Mouse (Mus musculus): ENCODE results near the gene Nek4.

Nek4 gene

DNA sequence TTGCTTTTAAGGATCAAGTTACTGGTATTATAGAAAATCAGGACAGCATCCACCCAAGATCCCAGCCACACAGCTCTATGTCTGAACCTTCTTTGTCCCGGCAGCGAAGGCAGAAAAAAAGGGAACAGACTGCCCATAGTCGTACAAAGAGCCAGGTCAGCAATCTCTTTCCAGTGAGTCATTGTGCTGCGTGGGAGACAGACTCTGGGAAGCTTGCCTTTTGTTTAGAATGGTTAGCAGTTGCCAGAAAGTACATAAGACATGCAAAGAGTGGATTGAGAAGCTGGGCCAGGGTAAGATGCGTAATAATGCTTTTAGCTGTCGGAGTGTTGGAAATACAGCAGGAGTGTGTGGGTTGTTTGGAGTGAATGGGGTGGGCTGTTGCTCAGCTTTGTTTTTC, 23.0 kb downstream of the Nek4 start:
- peak; percentile 19 for DNase-seq

DNA sequence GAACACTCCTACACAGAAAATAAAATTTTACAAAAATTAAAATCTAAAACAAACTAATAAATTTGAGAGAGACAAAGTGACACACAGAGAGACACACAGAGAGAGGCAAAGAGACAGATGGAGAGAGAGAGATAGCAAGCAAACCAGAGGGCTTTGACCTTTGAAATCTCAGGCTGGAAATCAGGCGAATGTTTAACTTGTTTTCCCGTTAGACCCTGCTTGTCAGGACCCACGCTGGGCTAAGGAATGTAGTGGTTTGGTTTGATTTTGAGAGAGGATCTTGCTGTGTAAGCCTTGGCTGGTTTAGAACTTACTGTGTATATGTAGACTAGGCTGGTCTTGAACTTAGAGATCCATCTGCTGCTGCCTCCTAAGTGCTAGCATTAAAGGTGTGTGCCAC, 25.0 kb downstream of the Nek4 start:
- peak; percentile 52 for DNase-seq

GRCm38 (mm10) chr14:30996417-30996816, 45.2 kb downstream of the Nek4 start:
- DNase-seq = no peak

DNA sequence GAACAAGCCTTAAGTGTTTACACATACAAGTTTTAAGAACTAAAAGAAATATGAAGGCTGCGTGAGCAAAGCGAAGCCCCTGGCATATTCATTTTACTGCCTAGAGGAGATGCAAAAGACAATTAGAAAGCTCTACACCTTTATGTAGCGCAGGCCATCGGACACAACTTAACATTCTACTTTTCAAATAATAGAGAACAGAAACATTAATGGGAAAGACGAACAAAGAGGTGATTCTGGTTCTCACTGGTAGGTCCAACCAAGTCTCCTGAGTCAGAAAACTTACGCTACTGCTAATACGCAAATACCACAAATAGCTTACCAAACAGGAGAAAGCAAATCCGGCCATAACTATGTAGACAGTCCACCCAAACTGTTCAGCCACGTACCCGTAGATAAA, 49.2 kb downstream of the Nek4 start:
- no peak for DNase-seq

GRCm38 (mm10) chr14:31000816-31001306, 49.7 kb downstream of the Nek4 start:
- no peak for DNase-seq

GRCm38 (mm10) chr14:31001307-31002205, 50.4 kb downstream of the Nek4 start, which contains the start of the genes Glt8d1 and Spcs1:
Gene Glt8d1, plus strand, starts transcription at chr14:31001400.
Gene Spcs1, minus strand, starts transcription at chr14:31001672.
- DNase-seq = peak; percentile 86

- no peak for DNase-seq
Measured at GRCm38 (mm10) chr14:31004527-31004926, 53.4 kb downstream of the Nek4 start.

GRCm38 (mm10) chr14:31006779-31007178, 55.6 kb downstream of the Nek4 start:
- DNase-seq = no peak

- DNase-seq = no peak
Measured at GRCm38 (mm10) chr14:31011588-31011987, 60.4 kb downstream of the Nek4 start.

DNA sequence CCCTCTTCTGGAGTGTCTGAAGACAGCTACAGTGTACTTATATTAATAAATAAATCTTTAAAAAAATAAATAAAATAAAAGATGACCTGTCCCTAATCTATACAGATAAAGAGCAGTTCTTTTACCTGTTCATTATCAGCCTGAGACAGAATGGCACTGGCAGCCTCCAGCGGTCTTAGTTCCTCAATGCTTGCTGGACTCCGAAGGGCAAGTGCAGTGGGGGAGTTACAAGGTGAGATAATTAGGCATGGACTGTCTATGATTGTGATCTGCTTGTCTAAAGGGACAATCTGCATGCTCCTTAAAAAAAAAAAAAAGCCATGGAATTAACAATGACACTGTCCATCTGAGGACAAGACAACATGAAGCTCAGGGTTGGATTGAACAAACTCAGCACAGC, 62.8 kb downstream of the Nek4 start:
- no peak for DNase-seq

- no peak for DNase-seq
Measured at GRCm38 (mm10) chr14:31016063-31016462, 64.9 kb downstream of the Nek4 start.

DNA sequence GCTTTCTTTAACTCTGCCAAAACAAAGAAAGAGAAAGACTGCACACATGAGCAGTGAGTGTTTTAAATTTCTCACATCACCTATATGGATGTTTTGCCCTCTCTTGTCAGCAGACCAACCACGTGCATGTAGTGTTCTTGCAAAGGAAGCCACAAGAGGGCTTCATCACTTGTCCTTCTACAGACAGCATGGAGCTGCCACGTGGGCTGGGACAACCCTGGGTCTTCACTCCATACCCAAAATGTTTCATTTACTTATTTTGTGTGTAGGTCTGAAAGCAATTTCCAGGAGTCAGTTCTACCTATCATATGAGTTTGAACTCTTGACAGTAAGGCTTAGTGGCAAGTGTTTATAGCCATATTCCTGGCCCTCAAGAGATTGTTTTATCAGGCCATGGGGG, 66.7 kb downstream of the Nek4 start:
- no peak for DNase-seq

- DNase-seq = peak; percentile 96
Measured at GRCm38 (mm10) chr14:31018860-31019291, 67.7 kb downstream of the Nek4 start, which contains the start of the genes Pbrm1 and Gnl3. Gene Pbrm1, plus strand, starts transcription at chr14:31019138. Gene Gnl3, minus strand, starts transcription at chr14:31019152.

DNA sequence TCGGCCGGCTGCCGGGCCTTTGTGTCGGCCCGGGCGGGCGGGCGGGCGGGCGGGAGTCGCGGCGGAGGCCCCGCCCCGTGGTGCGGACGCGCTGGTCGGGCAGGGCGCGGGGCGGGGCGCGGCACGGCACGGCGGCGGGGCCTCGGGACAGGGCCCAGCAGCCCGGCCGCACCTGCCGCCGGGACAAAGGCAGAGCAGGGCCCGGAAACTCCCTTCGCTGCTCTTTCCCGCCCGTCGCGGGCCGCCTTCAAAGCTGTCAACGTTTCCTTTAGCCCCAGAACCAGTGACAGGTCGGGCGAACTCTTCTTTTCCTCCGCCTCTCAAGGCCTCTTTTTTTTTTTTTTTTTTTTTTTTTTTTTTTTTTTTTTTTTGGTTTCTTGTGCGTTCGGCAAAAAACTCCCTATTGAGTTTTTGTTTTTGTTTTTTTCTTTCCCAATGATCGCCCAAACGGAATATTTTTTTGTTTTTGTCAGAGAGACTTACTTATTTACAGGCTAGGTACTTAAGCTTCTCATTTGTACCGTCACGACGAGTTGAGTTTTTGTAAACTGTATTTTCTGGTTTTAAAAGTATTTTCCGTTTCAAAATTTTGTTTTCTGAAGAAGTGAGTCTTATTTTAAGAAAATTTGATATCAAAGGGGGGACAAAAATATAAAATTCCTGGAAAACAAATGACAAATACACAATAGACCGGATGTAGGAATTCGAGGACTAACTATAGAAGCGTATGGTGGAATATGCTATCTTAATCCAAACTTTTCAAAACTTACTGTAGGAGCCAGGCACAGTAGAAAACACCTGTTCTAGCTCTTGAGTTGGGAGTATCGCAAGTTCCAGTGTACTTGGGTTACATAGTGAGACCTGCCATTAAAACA, 68.4 kb downstream of the Nek4 start:
- DNase-seq = peak; percentile 75

- peak; percentile 33 for DNase-seq
Measured at GRCm38 (mm10) chr14:31022579-31022978, 71.4 kb downstream of the Nek4 start.

DNA sequence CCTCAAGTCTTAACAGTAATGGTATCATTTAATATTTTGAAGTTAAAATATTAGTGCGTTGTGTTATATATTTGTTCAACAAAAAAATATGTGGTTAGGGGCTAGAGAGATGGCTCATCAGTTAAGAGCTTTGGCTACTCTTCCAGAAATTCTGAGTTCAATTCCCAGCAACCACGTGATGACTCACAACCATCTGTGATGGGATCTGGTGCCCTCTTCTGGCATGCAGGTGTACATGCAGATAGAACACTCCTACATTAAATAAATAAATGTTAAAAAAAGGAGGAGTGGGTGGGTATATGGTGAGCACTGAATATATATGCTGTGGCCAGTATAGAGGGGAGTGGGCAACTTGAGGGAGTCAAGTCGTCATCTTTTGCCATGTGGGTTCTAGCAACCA, 74.6 kb downstream of the Nek4 start:
- DNase-seq = no peak
